Mouse (Mus musculus): ENCODE data around the gene Tmem169.

GRCm38 (mm10) chr1:72238016-72238580 lies 46.1 kb upstream of the Tmem169 start:
- TF ChIP-seq POLR2A (IDR thresholded peaks at IDR 0.05; ENCODE audit: low read depth, low read length) (no peak), CTCF (conservative IDR thresholded peaks at IDR 0.05; ENCODE audit: insufficient read depth, insufficient read length, low read depth, low read length) (no peak)

Measured in kidney, adult 2 months (tissue).